In the genomic region with DNA sequence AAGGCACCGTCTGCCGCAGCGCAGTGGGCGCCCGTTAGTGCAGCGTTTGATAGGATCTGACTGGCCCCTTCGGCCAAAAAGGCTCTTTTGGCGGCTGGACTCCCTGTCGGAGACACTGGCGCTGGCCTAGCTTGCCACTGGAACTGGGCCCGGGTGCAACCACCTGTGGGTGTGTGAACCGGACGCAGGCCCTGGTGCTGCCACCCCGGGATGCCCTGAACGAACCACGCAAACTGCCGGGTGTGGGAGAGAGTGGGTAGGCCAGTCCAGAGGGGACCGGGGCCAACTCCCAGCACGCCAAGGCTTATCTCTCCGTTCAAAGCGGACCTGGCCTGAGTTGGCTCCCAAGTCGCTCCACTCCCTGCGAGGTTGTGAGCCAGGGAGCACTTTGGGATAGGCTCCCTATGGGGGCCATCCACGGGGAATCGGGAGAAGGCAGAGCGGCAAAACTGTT, we compare ENCODE assay signal across 9 mouse cellular contexts. TPM values are rescaled to one million over a fixed set of nuclear protein-coding genes. Genes with fewer than 3 reads are reported as not detected.
DNase-seq lines count a peak whose midpoint lies in the region; ATAC-seq and TF ChIP-seq lines count a peak whose summit lies in the region.
"Had no signal": no experiment of that assay in that cellular context is flagged by ENCODE, and none has a peak within 500 bp of the region (broad histone marks: within the 10 kb centered on the region; RNA-seq: fewer than 3 reads in every experiment).

No protein-coding gene starts in this region.

- H3K4me1 ChIP-seq in ES-Bruce4 (ENCODE audit: control insufficient read depth, insufficient read depth, low read length), result no peaks in the 10 kb centered on the region
- peaks cover 48% of the 10 kb centered on the region for H3K4me1 ChIP-seq in limb, embryonic 15.5 days
- H3K4me1 ChIP-seq in neural tube, embryonic 15.5 days, result peaks cover 43% of the 10 kb centered on the region

- peak; percentile 35 for DNase-seq in gastrocnemius, postnatal 14 days
- DNase-seq in gastrocnemius, postnatal 36 days, result no peak
- peak; percentile 39 for DNase-seq in embryo, embryonic 9.5 days (ENCODE audit: extremely low spot score)
- peak; percentile 15 to 29 for DNase-seq in heart, postnatal 36 days

- peak overlapping the region; percentile 98 for H3K9ac ChIP-seq in ES-Bruce4 (ENCODE audit: low read depth, poor library complexity, severe bottlenecking)
- H3K9ac ChIP-seq in limb, embryonic 15.5 days, result peak overlapping the region; percentile 35; the same call in 1 of the 2 replicates
- H3K9ac ChIP-seq in neural tube, embryonic 15.5 days (replicated peaks), result peak overlapping the region; percentile 87

- H3K4me2 ChIP-seq in limb, embryonic 15.5 days, result peak overlapping the region; percentile 97
- peak overlapping the region; percentile 88 for H3K4me2 ChIP-seq in neural tube, embryonic 15.5 days

- intact Hi-C loops in gastrocnemius, postnatal 14 days (cut with DNase I; ENCODE audit: low total_unique reads), result loop anchor here (5.0 kb wide), 1 partner anchor 75 kb away; no protein-coding TSS in a partner anchor
- intact Hi-C loops in gastrocnemius, postnatal 36 days (cut with DNase I), result loop anchor here (2.0 to 5.0 kb wide), 2 partner anchors 77 to 125 kb away; no protein-coding TSS in a partner anchor
- intact Hi-C loops in heart, postnatal 36 days (cut with DNase I), result loop anchor here (2.0 to 10.0 kb wide), 3 partner anchors 21 to 173 kb away; no protein-coding TSS in a partner anchor

- TF ChIP-seq CTCF in ES-Bruce4 (IDR thresholded peaks at IDR 0.05; ENCODE audit: low read depth, low read length), result no peak

- H3K27ac ChIP-seq in ES-Bruce4 (ENCODE audit: insufficient read depth, low read length), result no peak overlapping the region
- H3K27ac ChIP-seq in limb, embryonic 15.5 days, result no peak overlapping the region
- no peak overlapping the region for H3K27ac ChIP-seq in neural tube, embryonic 15.5 days (replicated peaks)

- H3K36me3 ChIP-seq in ES-Bruce4 (ENCODE audit: control insufficient read depth, insufficient read depth, low read length, poor library complexity, severe bottlenecking), result no peaks in the 10 kb centered on the region
- no peaks in the 10 kb centered on the region for H3K36me3 ChIP-seq in limb, embryonic 15.5 days
- no peaks in the 10 kb centered on the region for H3K36me3 ChIP-seq in neural tube, embryonic 15.5 days
- H3K36me3 ChIP-seq: G1E had no signal

- 7% methylated on average over 26 of the region's 26 CpGs for WGBS in limb, embryonic 15.5 days
- WGBS in neural tube, embryonic 15.5 days, result 5% methylated on average over 26 of the region's 26 CpGs

- no peaks in the 10 kb centered on the region for H3K9me3 ChIP-seq in ES-Bruce4 (replicated peaks; ENCODE audit: control insufficient read depth, insufficient read depth, low read length, poor library complexity, severe bottlenecking)
- no peaks in the 10 kb centered on the region for H3K9me3 ChIP-seq in limb, embryonic 15.5 days
- no peaks in the 10 kb centered on the region for H3K9me3 ChIP-seq in neural tube, embryonic 15.5 days (replicated peaks)

- ATAC-seq in limb, embryonic 15.5 days (ENCODE audit: insufficient number of reproducible peaks, low FRiP score, low TSS enrichment, low read depth), result no peak
- ATAC-seq in neural tube, embryonic 15.5 days (ENCODE audit: low FRiP score), result 0 out of 2 replicates have a peak, but pooled peaks have one; percentile 4
- ATAC-seq in inflammation-experienced regulatory T-cells, adult 6 months, result no peak

- H3K4me3 ChIP-seq in ES-Bruce4 (ENCODE audit: low read depth, low read length), result peak overlapping the region; percentile 85
- peak overlapping the region; percentile 61 for H3K4me3 ChIP-seq in limb, embryonic 15.5 days
- peak overlapping the region; percentile 68 for H3K4me3 ChIP-seq in neural tube, embryonic 15.5 days (replicated peaks)

- no peak for TF ChIP-seq EP300 in ES-Bruce4 (IDR thresholded peaks at IDR 0.05; ENCODE audit: insufficient read depth, low read depth, low read length)

- TF ChIP-seq POLR2A in ES-Bruce4 (IDR thresholded peaks at IDR 0.05; ENCODE audit: insufficient read depth, low read length), result no peak

- H3K27me3 ChIP-seq in ES-Bruce4 (ENCODE audit: control insufficient read depth, insufficient read depth, low read length, poor library complexity, severe bottlenecking), result peaks cover 2% of the 10 kb centered on the region
- peaks cover 20% of the 10 kb centered on the region for H3K27me3 ChIP-seq in limb, embryonic 15.5 days
- peaks cover 19% of the 10 kb centered on the region; the same call in 1 of the 2 replicates for H3K27me3 ChIP-seq in neural tube, embryonic 15.5 days (replicated peaks)

RNA-seq across cellular contexts. Expression of a gene that starts 1.3 kb away (rescaled TPM):
- 1 to 10 TPM; 2.6 to 4.3 TPM for total RNA-seq in gastrocnemius, postnatal 14 days (2021)
- 1 to 10 TPM; 1.9 to 2.2 TPM for total RNA-seq in gastrocnemius, postnatal 36 days (2021)
- polyA plus RNA-seq in ES-Bruce4 (2011; ENCODE audit: insufficient read depth, insufficient read length, low read depth, missing spikeins), result 14.4 and 16.9 TPM in 2 replicates
- 1 to 10 TPM; 2.8 to 3.3 TPM for total RNA-seq in heart, postnatal 36 days (2021)
- polyA plus RNA-seq in limb, embryonic 15.5 days (2015; fragmentation: Nextera tagmentation; extraction: Ambion mirVana), result 3.6 and 4.0 TPM in 2 replicates
- polyA plus RNA-seq in neural tube, embryonic 15.5 days (2015; fragmentation: Nextera tagmentation; extraction: Ambion mirVana), result 4.5 and 6.5 TPM in 2 replicates
- not detected for polyA plus RNA-seq in inflammation-experienced regulatory T-cells, adult 6 months (2017; shearing (Covaris generic))
- polyA plus RNA-seq: G1E had no signal

Comparison
In these comparisons a context has a peak if more than half of its experiments do, and no peak if none do; other contexts are left out.
1. DNase-seq: peak in gastrocnemius, postnatal 14 days (single experiment), embryo, embryonic 9.5 days (single experiment) and heart, postnatal 36 days (2 of 2); none in gastrocnemius, postnatal 36 days (0 of 2).
2. H3K9ac ChIP-seq: peak in every context shown above with its lines; median percentile 98 in ES-Bruce4; 87 in neural tube, embryonic 15.5 days; 35 in limb, embryonic 15.5 days.
3. Peak in every context shown above with its lines, with median percentiles within 50 percentile points of each other: H3K4me3 ChIP-seq.